Mouse (Mus musculus) hematopoietic stem cell, adult 5-6 weeks (primary cell): Measurements from ENCODE around the gene Tfap4. TPM values are rescaled to one million over a fixed set of nuclear protein-coding genes. Genes with fewer than 3 reads are reported as not detected.

Source experiments
- ATAC-seq, 2 experiments: fragments of 125-278 bp in 1 of 2; replicated peaks in 1 of 2; 2 replicates each; pipeline ENCODE4 v1.8.0; 2016 to 2017; ENCODE audit warnings: inconsistent platforms in 2 of 2, mild to moderate bottlenecking in 2 of 2, moderate number of reproducible peaks in 2 of 2, low read depth in 1 of 2, moderate TSS enrichment in 1 of 2; ENCODE audit not compliant: low FRiP score in 2 of 2, poor library complexity in 2 of 2, severe bottlenecking in 2 of 2, insufficient read depth in 1 of 2, low TSS enrichment in 1 of 2
- total RNA-seq: library from RNA; stranded (forward); fragments of 172-1452, 232-1000 nt; gene quantifications from 2 replicates; pipeline ENCODE4 v1.2.3, GENCODE M21; 2017

Gene Tfap4
- total RNA-seq, 1 experiment from 2014 or later = 59.2 TPM

GRCm38 (mm10) chr16:4511371-4511770 is 48.3 kb downstream of the Tfap4 start:
- no peak for ATAC-seq

- ATAC-seq = no peak
Measured at GRCm38 (mm10) chr16:4506181-4506580, 53.5 kb downstream of the Tfap4 start.

- no peak for ATAC-seq
Measured at GRCm38 (mm10) chr16:4503495-4503894, 56.2 kb downstream of the Tfap4 start.

GRCm38 (mm10) chr16:4502568-4502967 is 57.1 kb downstream of the Tfap4 start:
- no peak for ATAC-seq

- no peak for ATAC-seq
Measured at GRCm38 (mm10) chr16:4501703-4502102, 58.0 kb downstream of the Tfap4 start.

- ATAC-seq = peak; percentile 82 to 84
Measured at GRCm38 (mm10) chr16:4500598-4501385, 58.9 kb downstream of the Tfap4 start.

- no peak for ATAC-seq
Measured at GRCm38 (mm10) chr16:4497762-4498607, 61.7 kb downstream of the Tfap4 start.

GRCm38 (mm10) chr16:4496470-4496869 is 63.2 kb downstream of the Tfap4 start:
- no peak for ATAC-seq

- ATAC-seq = no peak
Measured at GRCm38 (mm10) chr16:4495861-4496260, 63.8 kb downstream of the Tfap4 start.

Other genes starting within 250 kb of the Tfap4 start
- 13.1 and 16.7 TPM in 2 replicates for gene Adcy9, start 139.4 kb downstream of the Tfap4 start, total RNA-seq
- 21.6 and 34.5 TPM in 2 replicates for gene Srl, start 18.0 kb downstream of the Tfap4 start, total RNA-seq
- 1.7 and 4.3 TPM in 2 replicates for gene Glis2, start 34.9 kb upstream of the Tfap4 start, total RNA-seq
- 37.6 and 53.7 TPM in 2 replicates for gene Pam16, start 65.1 kb upstream of the Tfap4 start, total RNA-seq
- 0.89 and 1.8 TPM in 2 replicates for gene Vasn, start 80.1 kb upstream of the Tfap4 start, total RNA-seq
- gene Dnaja3, start 80.1 kb upstream of the Tfap4 start, total RNA-seq = 55.2 and 76.0 TPM in 2 replicates
- 65.0 and 67.3 TPM in 2 replicates for gene Coro7, start 119.9 kb upstream of the Tfap4 start, total RNA-seq
- gene Nmral1, start 159.5 kb upstream of the Tfap4 start, total RNA-seq = 56.7 and 84.0 TPM in 2 replicates
- gene Hmox2, start 166.5 kb upstream of the Tfap4 start, total RNA-seq = 104 and 109 TPM in 2 replicates
- 15.6 and 19.4 TPM in 2 replicates for gene Cdip1, start 230.4 kb upstream of the Tfap4 start, total RNA-seq